Mouse (Mus musculus): Measurements from ENCODE around the gene Nmd3. TPM values are rescaled to one million over a fixed set of nuclear protein-coding genes. Genes with fewer than 3 reads are reported as not detected.

Nmd3 gene
- total RNA-seq (2023), result 10 to 100 TPM; 31.9 to 34.3 TPM

GRCm38 (mm10) chr3:69721814-69722186 is at the start of gene Nmd3:
Nmd3 (plus strand) TSS chr3:69721985.

Other genes starting within 250 kb of the Nmd3 start
- under 1 TPM; 0.53 to 0.55 TPM for gene B3galnt1, start 123.0 kb upstream of the Nmd3 start, total RNA-seq (2023)
- gene Sptssb, start 138.0 kb downstream of the Nmd3 start, total RNA-seq (2023), result not detected